Mouse (Mus musculus) CH12.LX (cell line): ENCODE measurements at regions not wholly inside any gene's neighbourhood (a gene's known extent, or its start where the extent isn't known, plus 50 kb on each side); places are given as distances from the start of the nearest gene placed in this dataset.

ENCODE experiments used
- DNase-seq: peaks from one replicate; pipeline ENCODE4 v3.0.0-alpha.2; 2013; ENCODE audit errors: extremely low read depth
- H3K27ac ChIP-seq: 2 replicates; pipeline ENCODE4 v1.5.1; 2012; ENCODE audit warnings: low read depth, mild to moderate bottlenecking, control low read depth, moderate library complexity; ENCODE audit not compliant: insufficient read depth
- H3K27me3 ChIP-seq: replicated peaks from 2 replicates; pipeline ENCODE3; 2012; ENCODE audit warnings: inconsistent platforms
- H3K36me3 ChIP-seq, 2 experiments: replicated peaks in 1 of 2; 2 replicates each; pipeline versions ENCODE3 to v1.6.1; 2012; ENCODE audit warnings: inconsistent platforms in 1 of 2, low read length in 1 of 2, mild to moderate bottlenecking in 1 of 2, mixed read lengths in 1 of 2, moderate library complexity in 1 of 2; ENCODE audit not compliant: control insufficient read depth in 1 of 2, insufficient read depth in 1 of 2
- H3K4me1 ChIP-seq, 2 experiments: 2 replicates each; pipeline ENCODE4 v1.6.1; 2012; ENCODE audit warnings: inconsistent platforms in 1 of 2, moderate library complexity in 1 of 2; ENCODE audit not compliant: insufficient read depth in 2 of 2, control insufficient read depth in 1 of 2
- H3K4me2 ChIP-seq: 2 replicates; pipeline ENCODE4 v1.6.1; 2012; ENCODE audit warnings: low read depth, mild to moderate bottlenecking, control low read depth; ENCODE audit not compliant: poor library complexity, insufficient read depth, severe bottlenecking
- H3K4me3 ChIP-seq, 3 experiments: fragments of 150-350 bp in 1 of 3; sonication (generic) in 1 of 3; replicated peaks in 1 of 3; 2 replicates each; pipeline versions ENCODE3 to v1.5.1; 2011 to 2012; ENCODE audit warnings: low read depth in 2 of 3, low read length in 2 of 3, mild to moderate bottlenecking in 2 of 3, moderate library complexity in 2 of 3, control low read depth in 1 of 3, improper control_type of control experiment in 1 of 3, inconsistent platforms in 1 of 3, mixed read lengths in 1 of 3; ENCODE audit not compliant: poor library complexity in 1 of 3
- H3K79me2 ChIP-seq: replicated peaks from 2 replicates; pipeline ENCODE4 v1.6.1; 2012; ENCODE audit warnings: mild to moderate bottlenecking, moderate library complexity; ENCODE audit not compliant: control insufficient read depth, poor library complexity, insufficient read depth, severe bottlenecking; ENCODE audit errors: extremely low read depth
- H3K9ac ChIP-seq: 2 replicates; pipeline ENCODE4 v1.6.1; 2012; ENCODE audit warnings: low read depth, mild to moderate bottlenecking, control low read depth, moderate library complexity; ENCODE audit not compliant: insufficient read depth
- H3K9me3 ChIP-seq: replicated peaks from 2 replicates; pipeline ENCODE3; 2012; ENCODE audit warnings: low read length, inconsistent platforms, mixed read lengths
- CHD1 ChIP-seq: IDR thresholded peaks from 2 replicates; pipeline ENCODE4 v1.6.1; 2012; ENCODE audit warnings: low read depth, low read length, improper control_type of control experiment, inconsistent platforms
- CTCF ChIP-seq, 2 experiments: IDR thresholded peaks in 1 of 2; conservative IDR thresholded peaks in 1 of 2; 2 replicates each; pipeline ENCODE4 v1.5.1; 2011 to 2012; ENCODE audit warnings: low read depth in 2 of 2, low read length in 2 of 2, improper control_type of control experiment in 1 of 2, inconsistent platforms in 1 of 2, mild to moderate bottlenecking in 1 of 2, moderate library complexity in 1 of 2
- ELF1 ChIP-seq: IDR thresholded peaks from 2 replicates; pipeline ENCODE4 v1.6.1; 2014; ENCODE audit warnings: low read depth, mild to moderate bottlenecking, inconsistent platforms, low read length, improper control_type of control experiment
- EP300 ChIP-seq: IDR thresholded peaks from 2 replicates; pipeline ENCODE4 v1.6.1; 2011; ENCODE audit warnings: low read length, improper control_type of control experiment
- ETS1 ChIP-seq: conservative IDR thresholded peaks from 2 replicates; pipeline ENCODE4 v1.6.1; 2012; ENCODE audit warnings: low read depth, mild to moderate bottlenecking, inconsistent platforms, low read length, improper control_type of control experiment, moderate library complexity
- GABPA ChIP-seq: IDR thresholded peaks from 2 replicates; pipeline ENCODE4 v1.6.1; 2012; ENCODE audit warnings: low read depth, low read length, improper control_type of control experiment, inconsistent platforms; ENCODE audit not compliant: insufficient replicate concordance
- HCFC1 ChIP-seq: IDR thresholded peaks from 2 replicates; pipeline ENCODE4 v1.6.1; 2012; ENCODE audit warnings: low read depth, mild to moderate bottlenecking, inconsistent platforms, low read length, improper control_type of control experiment
- IRF4 ChIP-seq: IDR thresholded peaks from 2 replicates; pipeline ENCODE4 v1.6.1; 2014; ENCODE audit warnings: low read depth, mild to moderate bottlenecking, inconsistent platforms, low read length, improper control_type of control experiment
- JUND ChIP-seq: conservative IDR thresholded peaks from 2 replicates; pipeline ENCODE4 v1.6.1; 2011; ENCODE audit warnings: low read depth, low read length, improper control_type of control experiment
- MAZ ChIP-seq: IDR thresholded peaks from 2 replicates; pipeline ENCODE4 v1.6.1; 2012; ENCODE audit warnings: low read depth, mild to moderate bottlenecking, inconsistent platforms, low read length, improper control_type of control experiment, moderate library complexity
- MYC ChIP-seq: IDR thresholded peaks from 2 replicates; pipeline ENCODE4 v1.6.1; 2011; ENCODE audit warnings: low read depth, mild to moderate bottlenecking, improper control_type of control experiment, low read length
- NELFE ChIP-seq: IDR thresholded peaks from 2 replicates; pipeline ENCODE4 v1.6.1; 2011; ENCODE audit warnings: low read depth, low read length, improper control_type of control experiment
- POLR2A ChIP-seq: IDR thresholded peaks from 2 replicates; pipeline ENCODE4 v1.6.1; 2011; ENCODE audit warnings: low read depth, mild to moderate bottlenecking, improper control_type of control experiment, low read length
- POLR2AphosphoS2 ChIP-seq: IDR thresholded peaks from 2 replicates; pipeline ENCODE4 v1.6.1; 2011; ENCODE audit warnings: low read depth, low read length, improper control_type of control experiment
- RCOR1 ChIP-seq: conservative IDR thresholded peaks from 2 replicates; pipeline ENCODE4 v1.6.1; 2012; ENCODE audit warnings: low read depth, mild to moderate bottlenecking, inconsistent platforms, low read length, improper control_type of control experiment
- SIN3A ChIP-seq: IDR thresholded peaks from 2 replicates; pipeline ENCODE4 v1.6.1; 2012; ENCODE audit warnings: low read length, improper control_type of control experiment, inconsistent platforms
- UBTF ChIP-seq: IDR thresholded peaks from 2 replicates; pipeline ENCODE4 v1.6.1; 2012; ENCODE audit warnings: low read depth, mild to moderate bottlenecking, inconsistent platforms, low read length, improper control_type of control experiment, moderate library complexity
- USF1 ChIP-seq: IDR thresholded peaks from 2 replicates; pipeline ENCODE4 v1.6.1; 2014; ENCODE audit warnings: low read depth, mild to moderate bottlenecking, inconsistent platforms, low read length, improper control_type of control experiment
- USF2 ChIP-seq: conservative IDR thresholded peaks from 2 replicates; pipeline ENCODE4 v1.6.1; 2011; ENCODE audit warnings: low read depth, low read length, improper control_type of control experiment
- ZC3H11A ChIP-seq: IDR thresholded peaks from 2 replicates; pipeline ENCODE4 v1.6.1; 2012; ENCODE audit warnings: low read depth, mild to moderate bottlenecking, inconsistent platforms, low read length, improper control_type of control experiment
- ZKSCAN1 ChIP-seq: IDR thresholded peaks from 2 replicates; pipeline ENCODE4 v1.6.1; 2012; ENCODE audit warnings: low read depth, inconsistent platforms, low read length, improper control_type of control experiment, borderline replicate concordance
- ZMIZ1 ChIP-seq: IDR thresholded peaks from 2 replicates; pipeline ENCODE4 v1.6.1; 2012; ENCODE audit warnings: low read depth, mild to moderate bottlenecking, inconsistent platforms, low read length, improper control_type of control experiment
- ZNF384 ChIP-seq: IDR thresholded peaks from 2 replicates; pipeline ENCODE4 v1.6.1; 2012; ENCODE audit warnings: low read depth, low read length, improper control_type of control experiment, inconsistent platforms
- dilution Hi-C: fragments of 300-500 bp; cut with MboI; formaldehyde crosslinking; loops from 2 replicates; pipeline ENCODE4 v1.14.3; 2020; ENCODE audit warnings: low sequenced_read_pairs; ENCODE audit not compliant: extremely low pct_unique_long_range_greater_than_20kb, extremely low pct_ligation_motif_present
- in situ Hi-C: fragments of 300-500 bp; cut with MboI; formaldehyde crosslinking; loops from 3 replicates; pipeline ENCODE4 v1.14.3; 2019; ENCODE audit warnings: low sequenced_read_pairs, low pct_ligation_motif_present, low pct_unique_long_range_greater_than_20kb, mixed read lengths

GRCm38 (mm10) chr10:16514656-16515055, 1208.4 kb upstream of the Cited2 start:
- H3K4me2 ChIP-seq: no peak overlapping the region
- H3K27me3 ChIP-seq: no peaks in the 10 kb centered on the region
- in situ Hi-C loops: no loop called here
- H3K4me3 ChIP-seq: no peak overlapping the region
- TF ChIP-seq POLR2A (no peak), ZNF384 (no peak), RCOR1 (no peak), NELFE (no peak), MAZ (no peak), ZMIZ1 (no peak), ETS1 (no peak), SIN3A (no peak), HCFC1 (no peak), MYC (no peak), ZC3H11A (no peak), CHD1 (no peak), IRF4 (no peak)
- no peak overlapping the region for H3K9ac ChIP-seq
- no peaks in the 10 kb centered on the region for H3K36me3 ChIP-seq
- no peaks in the 10 kb centered on the region for H3K4me1 ChIP-seq
- dilution Hi-C loops: no loop called here
- H3K27ac ChIP-seq: no peak overlapping the region
- no peak for DNase-seq
- no peaks in the 10 kb centered on the region for H3K9me3 ChIP-seq
- H3K79me2 ChIP-seq: no peaks in the 10 kb centered on the region

- in situ Hi-C loops: no loop called here
- Histone ChIP-seq H3K4me3 (no peak overlapping the region), H3K27me3 (no peaks in the 10 kb centered on the region), H3K4me1 (no peaks in the 10 kb centered on the region), H3K9ac (no peak overlapping the region), H3K4me2 (no peak overlapping the region), H3K36me3 (no peaks in the 10 kb centered on the region), H3K27ac (no peak overlapping the region), H3K79me2 (no peaks in the 10 kb centered on the region), H3K9me3 (no peaks in the 10 kb centered on the region)
- dilution Hi-C loops: no loop called here
- no peak for TF ChIP-seq MYC
- TF ChIP-seq JUND: no peak
- no peak for TF ChIP-seq GABPA
- TF ChIP-seq POLR2AphosphoS2: no peak
- no peak for TF ChIP-seq USF2
- TF ChIP-seq CTCF (conservative IDR thresholded peaks at IDR 0.05 in 1 of 2, IDR thresholded peaks at IDR 0.05 in 1 of 2; ENCODE audit: low read depth in 2 of 2, low read length in 2 of 2): no peak
- TF ChIP-seq POLR2A: no peak
- TF ChIP-seq NELFE: no peak
- no peak for TF ChIP-seq ELF1
- TF ChIP-seq CHD1: no peak
- TF ChIP-seq USF1: no peak
- no peak for TF ChIP-seq EP300
- no peak for TF ChIP-seq ETS1
- TF ChIP-seq ZKSCAN1: no peak
- no peak for TF ChIP-seq UBTF
- no peak for DNase-seq
These were observed 1201.1 kb upstream of the Cited2 start for GRCm38 (mm10) chr10:16521895-16522294.
